Mouse (Mus musculus): ENCODE measurements around the gene Mea1. TPM values are rescaled to one million over a fixed set of nuclear protein-coding genes. Genes with fewer than 3 reads are reported as not detected.

Mea1 gene
- 179 and 180 TPM in 2 replicates for polyA plus RNA-seq (2014; fragmentation: Nextera tagmentation; extraction: Ambion mirVana)

GRCm38 (mm10) chr17:46678416-46678815 lies at the start of gene Mea1:
Gene Mea1 (plus strand): TSS chr17:46678793.
- H3K4me2 ChIP-seq (ENCODE audit: low read depth): peak within 1 kb of the TSS; percentile 69
- peak within 1 kb of the TSS; percentile 58 for H3K4me3 ChIP-seq (ENCODE audit: low read depth, low read length)
- peak within 1 kb of the TSS; percentile 62 for H3K9ac ChIP-seq (ENCODE audit: low read length)
- H3K36me3 ChIP-seq (ENCODE audit: control insufficient read depth, insufficient read depth, low read length): peaks cover 14% of the 10 kb centered on the region
- DNase-seq (ENCODE audit: low spot score) (no peak), ATAC-seq (ENCODE audit: insufficient read depth, low FRiP score, low TSS enrichment) (no peak)
- whole genome bisulfite sequencing: 89% methylated on average over 8 of the region's 9 CpGs
- no peaks in the 10 kb centered on the region for H3K27me3 ChIP-seq (ENCODE audit: control insufficient read depth, insufficient read depth, low read length)
- no peak within 1 kb of the TSS for H3K27ac ChIP-seq (ENCODE audit: low read depth, low read length)
- H3K4me1 ChIP-seq (ENCODE audit: control insufficient read depth, insufficient read depth, low read length): peaks cover 10% of the 10 kb centered on the region
- no peaks in the 10 kb centered on the region for H3K9me3 ChIP-seq (ENCODE audit: control insufficient read depth, low read length)

- 5% methylated on average over 12 of the region's 12 CpGs for WGBS
- no peaks in the 10 kb centered on the region for H3K27me3 ChIP-seq (ENCODE audit: control insufficient read depth, insufficient read depth, low read length)
- DNase-seq (ENCODE audit: low spot score) (peak; percentile 76), ATAC-seq (ENCODE audit: insufficient read depth, low FRiP score, low TSS enrichment) (peak; percentile 55)
- H3K9me3 ChIP-seq (ENCODE audit: control insufficient read depth, low read length): no peaks in the 10 kb centered on the region
- H3K4me2 ChIP-seq (ENCODE audit: low read depth): peak overlapping the region; percentile 57
- peak overlapping the region; percentile 88 for H3K4me3 ChIP-seq (ENCODE audit: low read depth, low read length)
- H3K4me1 ChIP-seq (ENCODE audit: control insufficient read depth, insufficient read depth, low read length): peaks cover 28% of the 10 kb centered on the region
- H3K36me3 ChIP-seq (ENCODE audit: control insufficient read depth, insufficient read depth, low read length): peaks cover 2% of the 10 kb centered on the region; the same call in 1 of the 2 replicates
- H3K27ac ChIP-seq (ENCODE audit: low read depth, low read length): peak overlapping the region; percentile 78
- H3K9ac ChIP-seq (ENCODE audit: low read length): peak overlapping the region; percentile 30
These were observed 48.7 kb upstream of the Mea1 start for GRCm38 (mm10) chr17:46629685-46630441.

GRCm38 (mm10) chr17:46636831-46637523 lies 41.6 kb upstream of the Mea1 start:
- WGBS: 15% methylated on average over 15 of the region's 15 CpGs
- 0 out of 2 replicates have a peak, but pooled peaks cover 3% of the 10 kb centered on the region for H3K4me1 ChIP-seq (ENCODE audit: control insufficient read depth, insufficient read depth, low read length)
- no peak overlapping the region; the same call in 1 of the 2 replicates for H3K4me2 ChIP-seq (ENCODE audit: low read depth)
- H3K27me3 ChIP-seq (ENCODE audit: control insufficient read depth, insufficient read depth, low read length): no peaks in the 10 kb centered on the region
- peak; percentile 60 for DNase-seq (ENCODE audit: low spot score)
- 0 out of 2 replicates have a peak, but pooled peaks have one; percentile 41 for ATAC-seq (ENCODE audit: insufficient read depth, low FRiP score, low TSS enrichment)
- no peak overlapping the region for H3K9ac ChIP-seq (ENCODE audit: low read length)
- H3K4me3 ChIP-seq (ENCODE audit: low read depth, low read length): no peak overlapping the region
- H3K36me3 ChIP-seq (ENCODE audit: control insufficient read depth, insufficient read depth, low read length): peaks cover 3% of the 10 kb centered on the region; the same call in 1 of the 2 replicates
- H3K9me3 ChIP-seq (ENCODE audit: control insufficient read depth, low read length): no peaks in the 10 kb centered on the region
- H3K27ac ChIP-seq (ENCODE audit: low read depth, low read length): no peak overlapping the region

- 78% methylated on average over 9 of the region's 9 CpGs for WGBS
- H3K36me3 ChIP-seq (ENCODE audit: control insufficient read depth, insufficient read depth, low read length): peaks cover 4% of the 10 kb centered on the region
- H3K27ac ChIP-seq (ENCODE audit: low read depth, low read length): no peak overlapping the region
- H3K4me1 ChIP-seq (ENCODE audit: control insufficient read depth, insufficient read depth, low read length): peaks cover 8% of the 10 kb centered on the region; the same call in 1 of the 2 replicates
- DNase-seq (ENCODE audit: low spot score): no peak
- H3K4me2 ChIP-seq (ENCODE audit: low read depth): no peak overlapping the region
- H3K4me3 ChIP-seq (ENCODE audit: low read depth, low read length): no peak overlapping the region
- H3K27me3 ChIP-seq (ENCODE audit: control insufficient read depth, insufficient read depth, low read length): no peaks in the 10 kb centered on the region
- no peaks in the 10 kb centered on the region for H3K9me3 ChIP-seq (ENCODE audit: control insufficient read depth, low read length)
- H3K9ac ChIP-seq (ENCODE audit: low read length): no peak overlapping the region
- no peak for ATAC-seq (ENCODE audit: insufficient read depth, low FRiP score, low TSS enrichment)
These were observed 38.7 kb upstream of the Mea1 start for GRCm38 (mm10) chr17:46639929-46640328.

- ATAC-seq (ENCODE audit: insufficient read depth, low FRiP score, low TSS enrichment): no peak
- H3K27ac ChIP-seq (ENCODE audit: low read depth, low read length): no peak overlapping the region
- H3K4me1 ChIP-seq (ENCODE audit: control insufficient read depth, insufficient read depth, low read length): peaks cover 12% of the 10 kb centered on the region; the same call in 1 of the 2 replicates
These were observed 36.5 kb upstream of the Mea1 start for GRCm38 (mm10) chr17:46642060-46642459.

GRCm38 (mm10) chr17:46644152-46644805 lies 34.3 kb upstream of the Mea1 start:
- whole genome bisulfite sequencing: 88% methylated on average over 12 of the region's 12 CpGs
- no peak for DNase-seq (ENCODE audit: low spot score)
- H3K27me3 ChIP-seq (ENCODE audit: control insufficient read depth, insufficient read depth, low read length): no peaks in the 10 kb centered on the region

More at GRCm38 (mm10) chr17:46642060-46642459, 36.5 kb upstream of the Mea1 start:
- 88% methylated on average over 17 of the region's 17 CpGs for WGBS
- no peak overlapping the region for H3K4me3 ChIP-seq (ENCODE audit: low read depth, low read length)
- no peak overlapping the region for H3K4me2 ChIP-seq (ENCODE audit: low read depth)
- peaks cover 4% of the 10 kb centered on the region for H3K36me3 ChIP-seq (ENCODE audit: control insufficient read depth, insufficient read depth, low read length)
- no peak for DNase-seq (ENCODE audit: low spot score)
- H3K27me3 ChIP-seq (ENCODE audit: control insufficient read depth, insufficient read depth, low read length): no peaks in the 10 kb centered on the region
- no peak overlapping the region for H3K9ac ChIP-seq (ENCODE audit: low read length)
- no peaks in the 10 kb centered on the region for H3K9me3 ChIP-seq (ENCODE audit: control insufficient read depth, low read length)

GRCm38 (mm10) chr17:46644916-46645475 lies 33.6 kb upstream of the Mea1 start:
- peak overlapping the region; percentile 45 for H3K9ac ChIP-seq (ENCODE audit: low read length)
- no peak for ATAC-seq (ENCODE audit: insufficient read depth, low FRiP score, low TSS enrichment)
- H3K27ac ChIP-seq (ENCODE audit: low read depth, low read length): no peak overlapping the region
- DNase-seq (ENCODE audit: low spot score): no peak
- H3K9me3 ChIP-seq (ENCODE audit: control insufficient read depth, low read length): no peaks in the 10 kb centered on the region
- peak overlapping the region; percentile 81 for H3K4me2 ChIP-seq (ENCODE audit: low read depth)
- peak overlapping the region; percentile 81 for H3K4me3 ChIP-seq (ENCODE audit: low read depth, low read length)
- H3K27me3 ChIP-seq (ENCODE audit: control insufficient read depth, insufficient read depth, low read length): no peaks in the 10 kb centered on the region
- peaks cover 17% of the 10 kb centered on the region for H3K4me1 ChIP-seq (ENCODE audit: control insufficient read depth, insufficient read depth, low read length)
- 14% methylated on average over 10 of the region's 11 CpGs for WGBS
- H3K36me3 ChIP-seq (ENCODE audit: control insufficient read depth, insufficient read depth, low read length): peaks cover 4% of the 10 kb centered on the region

More at GRCm38 (mm10) chr17:46644152-46644805, 34.3 kb upstream of the Mea1 start:
- no peak for ATAC-seq (ENCODE audit: insufficient read depth, low FRiP score, low TSS enrichment)
- Histone ChIP-seq H3K27ac (ENCODE audit: low read depth, low read length) (no peak overlapping the region), H3K9ac (ENCODE audit: low read length) (no peak overlapping the region), H3K4me2 (ENCODE audit: low read depth) (peak overlapping the region; percentile 81), H3K4me3 (ENCODE audit: low read depth, low read length) (no peak overlapping the region), H3K9me3 (ENCODE audit: control insufficient read depth, low read length) (no peaks in the 10 kb centered on the region), H3K36me3 (ENCODE audit: control insufficient read depth, insufficient read depth, low read length) (peaks cover 4% of the 10 kb centered on the region), H3K4me1 (ENCODE audit: control insufficient read depth, insufficient read depth, low read length) (peaks cover 13% of the 10 kb centered on the region; the same call in 1 of the 2 replicates)
